Mouse (Mus musculus): ENCODE data around the gene Canx. TPM values are rescaled to one million over a fixed set of nuclear protein-coding genes. Genes with fewer than 3 reads are reported as not detected.
"Not testable (repeated sequence)": the region's sequence is repeated elsewhere in the genome, so short reads cannot be mapped to it uniquely, and the experiment has no call there.

Gene Canx
- polyA plus RNA-seq, 1 experiment from 2014 or later, result 239 TPM

DNA sequence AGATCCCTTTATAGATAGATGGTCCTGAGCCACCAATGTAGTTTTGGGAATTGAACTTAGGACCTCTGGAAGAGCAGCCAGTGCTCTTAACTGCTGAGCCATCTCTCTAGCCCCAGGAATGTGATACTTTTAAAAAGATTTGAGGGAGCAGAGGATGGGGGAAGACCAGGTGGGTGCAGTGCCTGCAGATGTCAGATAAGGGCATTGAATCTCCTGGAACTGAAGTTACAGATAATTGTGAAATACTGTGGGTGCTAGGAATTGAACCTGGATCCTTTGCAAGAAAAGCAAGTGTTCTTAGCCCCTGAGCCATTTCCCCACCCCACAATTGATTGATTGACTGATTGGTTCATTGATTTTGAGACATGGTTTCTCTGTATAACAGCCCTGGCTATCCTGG lies 39.8 kb upstream of the Canx start:
- Histone ChIP-seq H3K27me3 (ENCODE audit: control insufficient read depth, insufficient read depth, low read length) (no peaks in the 10 kb centered on the region), H3K9ac (no peak overlapping the region), H3K36me3 (replicated peaks; ENCODE audit: control insufficient read depth, insufficient read depth) (no peaks in the 10 kb centered on the region), H3K9me3 (ENCODE audit: control insufficient read depth, low read length) (no peaks in the 10 kb centered on the region), H3K4me2 (replicated peaks) (no peak overlapping the region), H3K27ac (no peak overlapping the region), H3K4me1 (replicated peaks; ENCODE audit: control insufficient read depth, insufficient read depth, low read length) (no peaks in the 10 kb centered on the region), H3K4me3 (replicated peaks; ENCODE audit: low read length) (no peak overlapping the region)
- no peak for ATAC-seq (ENCODE audit: low FRiP score)
- no peak for DNase-seq (ENCODE audit: low spot score)

DNA sequence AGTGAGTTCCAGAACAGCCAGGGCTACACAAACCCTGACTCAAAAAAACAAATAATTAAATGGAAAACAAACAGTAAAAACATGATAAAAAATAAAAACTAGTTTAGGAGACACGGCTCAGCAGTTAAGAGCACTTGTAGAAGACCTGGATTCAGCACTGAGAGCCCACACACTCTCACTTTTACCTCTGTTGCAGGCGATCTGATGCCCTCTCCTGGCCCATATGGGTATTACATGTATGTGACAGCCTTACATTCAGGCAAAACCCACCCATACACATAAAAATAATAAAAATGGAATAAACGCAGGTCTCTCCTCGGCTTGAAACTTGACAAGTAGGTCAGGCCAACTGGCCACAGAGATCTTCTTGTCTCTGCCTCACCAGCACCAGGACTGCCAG lies 39.1 kb upstream of the Canx start:
- DNase-seq (ENCODE audit: low spot score) (peak; percentile 87), ATAC-seq (ENCODE audit: low FRiP score) (peak; percentile 68; the same call in 1 of the 2 replicates)
- Histone ChIP-seq H3K27me3 (ENCODE audit: control insufficient read depth, insufficient read depth, low read length) (no peaks in the 10 kb centered on the region), H3K27ac (no peak overlapping the region), H3K9ac (no peak overlapping the region), H3K4me2 (replicated peaks) (no peak overlapping the region), H3K9me3 (ENCODE audit: control insufficient read depth, low read length) (no peaks in the 10 kb centered on the region), H3K36me3 (replicated peaks; ENCODE audit: control insufficient read depth, insufficient read depth) (no peaks in the 10 kb centered on the region), H3K4me1 (replicated peaks; ENCODE audit: control insufficient read depth, insufficient read depth, low read length) (no peaks in the 10 kb centered on the region), H3K4me3 (replicated peaks; ENCODE audit: low read length) (no peak overlapping the region)
- 9% methylated on average over 4 of the region's 4 CpGs for WGBS

DNA sequence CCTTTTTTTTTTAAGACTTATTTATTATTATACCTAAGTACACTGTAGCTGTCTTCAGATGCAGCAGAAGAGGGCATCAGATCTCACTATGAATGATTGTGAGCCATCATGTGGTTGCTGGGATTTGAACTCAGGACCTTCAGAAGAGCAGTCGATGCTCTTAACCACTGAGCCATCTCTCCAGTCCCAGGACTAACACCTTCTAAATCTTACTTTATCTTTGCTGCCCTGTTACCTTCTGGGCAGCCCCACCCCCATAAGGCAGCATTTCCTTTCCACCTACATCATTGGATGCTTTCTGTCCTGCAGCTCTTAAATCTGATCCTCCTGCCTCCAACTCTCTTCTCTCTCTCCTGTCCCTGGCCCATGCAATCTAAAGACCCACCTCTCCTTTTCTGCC lies 35.8 kb upstream of the Canx start:
- DNase-seq (ENCODE audit: low spot score); H3K9ac ChIP-seq; H3K27me3 ChIP-seq (ENCODE audit: control insufficient read depth, insufficient read depth, low read length); H3K27ac ChIP-seq; H3K4me1 ChIP-seq (replicated peaks; ENCODE audit: control insufficient read depth, insufficient read depth, low read length); H3K4me3 ChIP-seq (replicated peaks; ENCODE audit: low read length); H3K9me3 ChIP-seq (ENCODE audit: control insufficient read depth, low read length); ATAC-seq (ENCODE audit: low FRiP score); H3K36me3 ChIP-seq (replicated peaks; ENCODE audit: control insufficient read depth, insufficient read depth); H3K4me2 ChIP-seq (replicated peaks): not testable (repeated sequence)
- WGBS, result 96% methylated on average over 1 of the region's 1 CpGs

DNA sequence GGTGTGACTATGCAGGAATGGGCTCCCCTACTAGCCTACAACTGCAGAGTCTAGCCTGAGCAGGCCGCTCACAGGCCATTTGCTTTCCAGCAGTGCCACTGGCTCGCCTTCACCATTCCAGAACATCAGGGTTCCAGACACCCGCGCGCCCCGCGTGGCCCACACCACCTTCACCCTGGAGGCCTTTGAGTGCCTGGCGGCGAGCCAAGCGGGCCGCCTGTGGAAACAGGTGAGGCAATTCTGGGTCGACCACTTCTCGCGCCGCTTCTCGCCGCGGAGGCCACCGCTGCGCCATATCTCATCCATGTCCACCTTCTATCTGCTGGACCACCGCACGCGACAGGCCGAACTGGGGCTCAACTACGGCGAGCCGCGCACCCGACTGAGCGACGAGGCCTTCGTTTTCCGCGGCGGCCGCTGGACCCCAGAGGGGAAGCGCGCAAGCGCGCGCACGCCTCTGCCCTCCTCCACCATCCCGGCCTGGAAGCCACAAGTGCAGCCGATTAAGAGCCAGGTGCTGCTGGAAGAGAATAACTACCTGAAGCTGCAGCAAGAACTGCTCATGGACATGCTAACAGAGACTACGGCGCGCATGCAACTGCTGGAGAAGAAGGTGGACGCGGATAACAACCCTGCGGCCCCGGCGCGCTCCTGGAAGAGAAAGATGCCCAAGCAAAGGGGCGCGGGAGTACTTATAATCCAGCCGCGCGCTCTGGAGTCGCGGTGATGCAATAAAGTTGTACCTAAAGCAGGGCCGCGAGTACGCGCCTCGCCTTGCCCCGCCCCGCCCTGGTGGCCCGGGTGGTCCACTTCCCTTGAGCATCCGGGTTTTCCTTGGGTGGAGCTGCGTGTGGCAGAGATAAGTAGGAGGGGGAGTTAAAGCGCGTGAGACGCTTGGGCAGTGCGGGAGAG lies 33.7 kb upstream of the Canx start:
- no peaks in the 10 kb centered on the region for H3K9me3 ChIP-seq (ENCODE audit: control insufficient read depth, low read length)
- H3K27ac ChIP-seq, result peak overlapping the region; percentile 76
- H3K27me3 ChIP-seq (ENCODE audit: control insufficient read depth, insufficient read depth, low read length), result peaks cover 3% of the 10 kb centered on the region; the same call in 1 of the 2 replicates
- 2% methylated on average over 74 of the region's 74 CpGs for WGBS
- peak overlapping the region; percentile 76 for H3K9ac ChIP-seq
- peak; percentile 67 for ATAC-seq (ENCODE audit: low FRiP score)
- peak overlapping the region; percentile 48 for H3K4me3 ChIP-seq (replicated peaks; ENCODE audit: low read length)
- peaks cover 6% of the 10 kb centered on the region; the same call in 1 of the 2 replicates for H3K4me1 ChIP-seq (replicated peaks; ENCODE audit: control insufficient read depth, insufficient read depth, low read length)
- peak; percentile 61 for DNase-seq (ENCODE audit: low spot score)
- peak overlapping the region; percentile 80 for H3K4me2 ChIP-seq (replicated peaks)
- no peaks in the 10 kb centered on the region for H3K36me3 ChIP-seq (replicated peaks; ENCODE audit: control insufficient read depth, insufficient read depth)

DNA sequence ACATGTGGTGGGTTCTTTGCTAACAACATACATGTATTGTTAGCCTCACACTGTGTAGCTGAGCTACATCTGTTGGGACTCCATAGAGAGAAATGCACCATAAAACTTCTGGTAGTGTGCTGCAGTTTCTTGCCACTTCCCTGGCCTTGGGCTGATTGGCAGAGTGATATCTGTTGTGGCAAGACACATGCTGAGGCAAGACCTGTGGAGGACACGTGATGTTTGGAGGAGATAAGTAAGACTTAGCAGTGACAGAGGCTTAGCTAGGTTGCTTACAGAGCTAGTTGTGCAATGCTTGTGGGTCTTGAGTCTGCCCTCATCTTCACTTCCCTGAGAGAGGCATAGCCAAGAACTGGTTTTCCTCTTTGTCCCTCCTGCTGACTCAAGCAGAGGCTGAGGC lies 29.9 kb upstream of the Canx start:
- Histone ChIP-seq H3K4me2 (replicated peaks) (no peak overlapping the region), H3K36me3 (replicated peaks; ENCODE audit: control insufficient read depth, insufficient read depth) (no peaks in the 10 kb centered on the region)
- 65% methylated on average over 1 of the region's 1 CpGs for WGBS

DNA sequence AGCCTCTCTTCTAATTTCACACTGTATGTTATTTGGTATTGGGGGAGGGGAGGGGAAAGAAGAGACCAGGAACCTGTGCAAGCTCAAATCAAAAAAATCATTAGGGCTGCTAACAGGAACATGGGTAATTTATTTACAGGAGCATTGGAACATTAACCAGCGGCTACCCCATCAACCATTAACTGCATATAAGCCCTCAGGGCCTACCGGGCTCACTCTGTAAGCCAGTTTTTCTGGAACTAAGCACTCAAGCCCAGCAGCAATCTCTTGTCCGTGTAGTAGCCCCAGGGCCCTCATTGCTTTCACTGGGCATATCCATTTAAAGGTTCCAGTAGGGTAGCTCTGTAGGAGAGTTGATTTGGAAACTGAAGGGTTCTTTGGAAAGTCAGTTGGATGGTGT lies 29.4 kb upstream of the Canx start:
- H3K4me2 ChIP-seq (replicated peaks), result no peak overlapping the region
- WGBS, result 68% methylated on average over 3 of the region's 3 CpGs
- H3K4me3 ChIP-seq (replicated peaks; ENCODE audit: low read length), result no peak overlapping the region
- H3K9me3 ChIP-seq (ENCODE audit: control insufficient read depth, low read length), result no peaks in the 10 kb centered on the region
- peaks cover 3% of the 10 kb centered on the region; the same call in 1 of the 2 replicates for H3K27me3 ChIP-seq (ENCODE audit: control insufficient read depth, insufficient read depth, low read length)
- peaks cover 6% of the 10 kb centered on the region; the same call in 1 of the 2 replicates for H3K4me1 ChIP-seq (replicated peaks; ENCODE audit: control insufficient read depth, insufficient read depth, low read length)
- no peak for DNase-seq (ENCODE audit: low spot score)
- H3K9ac ChIP-seq, result no peak overlapping the region
- no peaks in the 10 kb centered on the region for H3K36me3 ChIP-seq (replicated peaks; ENCODE audit: control insufficient read depth, insufficient read depth)
- no peak overlapping the region for H3K27ac ChIP-seq
- ATAC-seq (ENCODE audit: low FRiP score), result no peak

More for the DNA sequence above, 29.9 kb upstream of the Canx start:
- DNase-seq (ENCODE audit: low spot score) (no peak), ATAC-seq (ENCODE audit: low FRiP score) (no peak)
- Histone ChIP-seq H3K27ac (no peak overlapping the region), H3K4me3 (replicated peaks; ENCODE audit: low read length) (no peak overlapping the region), H3K9ac (no peak overlapping the region), H3K4me1 (replicated peaks; ENCODE audit: control insufficient read depth, insufficient read depth, low read length) (peaks cover 6% of the 10 kb centered on the region; the same call in 1 of the 2 replicates), H3K9me3 (ENCODE audit: control insufficient read depth, low read length) (no peaks in the 10 kb centered on the region), H3K27me3 (ENCODE audit: control insufficient read depth, insufficient read depth, low read length) (peaks cover 3% of the 10 kb centered on the region; the same call in 1 of the 2 replicates)

DNA sequence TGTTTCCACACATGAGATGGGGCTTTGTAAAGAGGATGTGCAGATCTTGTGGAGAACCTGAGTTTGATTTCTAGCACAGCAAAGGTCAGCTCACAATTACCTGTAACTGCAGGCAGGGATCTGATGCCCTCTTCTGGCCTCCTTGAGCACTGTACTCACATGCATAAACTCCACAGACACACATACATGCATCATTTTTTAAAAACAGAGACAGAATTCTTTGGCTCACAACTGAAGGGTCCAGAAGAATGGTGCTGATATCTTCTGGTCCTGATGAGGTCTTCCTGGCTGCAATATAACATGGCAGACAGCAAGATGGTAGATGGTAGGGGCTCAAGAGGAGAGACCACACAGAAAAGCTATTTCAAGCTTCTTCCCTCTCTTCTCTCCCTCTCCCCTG lies 28.7 kb upstream of the Canx start, which contains the start of gene Cby3:
Gene Cby3 (plus strand): TSS at position 301 of the 400 bp plus-strand sequence.
- ATAC-seq (ENCODE audit: low FRiP score), result no peak
- Histone ChIP-seq H3K4me3 (replicated peaks; ENCODE audit: low read length) (no peak within 1 kb of the TSS), H3K9me3 (ENCODE audit: control insufficient read depth, low read length) (no peaks in the 10 kb centered on the region), H3K4me2 (replicated peaks) (no peak within 1 kb of the TSS), H3K27me3 (ENCODE audit: control insufficient read depth, insufficient read depth, low read length) (peaks cover 3% of the 10 kb centered on the region; the same call in 1 of the 2 replicates), H3K27ac (no peak within 1 kb of the TSS), H3K36me3 (replicated peaks; ENCODE audit: control insufficient read depth, insufficient read depth) (no peaks in the 10 kb centered on the region), H3K4me1 (replicated peaks; ENCODE audit: control insufficient read depth, insufficient read depth, low read length) (peaks cover 6% of the 10 kb centered on the region; the same call in 1 of the 2 replicates), H3K9ac (no peak within 1 kb of the TSS)
- no peak for DNase-seq (ENCODE audit: low spot score)

DNA sequence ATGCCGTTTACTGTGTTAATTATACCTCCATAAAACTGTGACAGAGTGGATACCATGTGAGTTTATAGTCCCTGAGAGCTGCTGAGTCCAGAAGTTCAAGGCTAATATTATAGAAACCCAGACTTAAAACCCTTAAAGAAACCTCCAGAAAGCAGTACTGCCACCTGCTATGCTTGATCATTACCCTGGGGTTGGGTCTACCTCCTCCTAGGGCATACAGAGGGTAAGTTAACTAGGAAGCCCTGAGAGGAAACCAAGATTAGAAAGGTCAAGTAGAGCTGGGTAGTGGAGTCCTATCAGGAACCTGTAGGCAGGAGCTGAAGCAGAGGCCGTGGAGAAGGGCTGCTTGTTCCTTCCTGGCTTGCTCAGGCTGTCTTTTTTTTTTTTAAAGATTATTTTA lies 26.7 kb upstream of the Canx start:
- Histone ChIP-seq H3K9ac (no peak overlapping the region), H3K27me3 (ENCODE audit: control insufficient read depth, insufficient read depth, low read length) (no peaks in the 10 kb centered on the region), H3K9me3 (ENCODE audit: control insufficient read depth, low read length) (no peaks in the 10 kb centered on the region), H3K4me1 (replicated peaks; ENCODE audit: control insufficient read depth, insufficient read depth, low read length) (no peaks in the 10 kb centered on the region), H3K27ac (no peak overlapping the region), H3K4me2 (replicated peaks) (no peak overlapping the region), H3K4me3 (replicated peaks; ENCODE audit: low read length) (no peak overlapping the region), H3K36me3 (replicated peaks; ENCODE audit: control insufficient read depth, insufficient read depth) (no peaks in the 10 kb centered on the region)
- 86% methylated on average over 2 of the region's 2 CpGs for WGBS
- ATAC-seq (ENCODE audit: low FRiP score), result no peak
- no peak for DNase-seq (ENCODE audit: low spot score)

DNA sequence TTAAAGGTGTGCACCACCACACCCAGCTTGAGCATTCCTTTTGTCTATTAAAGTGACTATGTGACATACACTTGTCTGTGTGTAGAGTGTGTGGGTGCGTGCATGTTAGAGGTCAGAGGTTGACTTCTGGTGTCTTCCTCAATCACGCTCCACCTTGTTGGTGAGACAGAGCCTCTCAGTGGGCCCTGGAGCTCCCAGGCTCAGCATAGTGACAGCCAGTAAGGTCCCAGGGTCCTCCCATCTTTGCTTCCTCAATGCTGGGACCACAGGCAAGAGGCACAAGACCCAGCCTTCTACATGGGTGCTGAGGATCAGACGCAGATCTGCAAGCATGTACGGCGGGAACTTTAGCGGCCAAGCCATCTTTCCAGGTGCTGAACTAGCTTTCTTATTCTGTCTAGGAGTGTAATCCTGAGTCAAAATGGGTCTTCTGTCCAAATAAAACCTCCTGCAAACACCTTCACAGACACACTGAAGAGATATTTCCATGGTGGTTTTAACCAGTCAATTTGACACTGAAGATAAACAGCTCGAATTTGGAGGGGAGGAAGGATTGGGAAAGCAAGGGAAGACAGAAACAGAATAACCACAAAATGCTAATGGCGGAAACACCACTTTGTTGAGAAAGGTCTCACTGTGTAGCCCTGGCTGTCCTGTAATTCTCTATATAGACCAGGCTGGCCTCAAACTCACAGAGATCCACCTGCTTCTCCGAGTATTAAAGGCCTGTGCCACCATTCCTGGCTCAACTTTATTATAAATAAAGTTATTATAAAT lies 21.0 kb upstream of the Canx start:
- no peaks in the 10 kb centered on the region for H3K9me3 ChIP-seq (ENCODE audit: control insufficient read depth, low read length)
- H3K9ac ChIP-seq, result no peak overlapping the region
- H3K27me3 ChIP-seq (ENCODE audit: control insufficient read depth, insufficient read depth, low read length), result no peaks in the 10 kb centered on the region
- no peak overlapping the region for H3K27ac ChIP-seq
- ATAC-seq (ENCODE audit: low FRiP score) (no peak), DNase-seq (ENCODE audit: low spot score) (no peak)
- H3K4me1 ChIP-seq (replicated peaks; ENCODE audit: control insufficient read depth, insufficient read depth, low read length), result no peaks in the 10 kb centered on the region
- no peak overlapping the region for H3K4me2 ChIP-seq (replicated peaks)
- no peaks in the 10 kb centered on the region for H3K36me3 ChIP-seq (replicated peaks; ENCODE audit: control insufficient read depth, insufficient read depth)
- no peak overlapping the region for H3K4me3 ChIP-seq (replicated peaks; ENCODE audit: low read length)
- WGBS, result 91% methylated on average over 9 of the region's 9 CpGs
